Mouse (Mus musculus) midbrain, embryonic 11.5 days (tissue): ENCODE data around the gene Gm45837. TPM values are rescaled to one million over a fixed set of nuclear protein-coding genes. Genes with fewer than 3 reads are reported as not detected.

Source experiments
- ATAC-seq: fragments of 200-750 bp; cut with Nextera tagmentation; 2 replicates; pipeline ENCODE4 v1.8.0; 2017; ENCODE audit warnings: moderate TSS enrichment, moderate library complexity; ENCODE audit not compliant: low FRiP score
- DNase-seq: peaks from one replicate; pipeline ENCODE4 v3.0.0; 2015; ENCODE audit warnings: low spot score; ENCODE audit errors: missing footprints
- H3K27ac ChIP-seq: fragments of 300-500 bp; sonication (generic); 2 replicates; pipeline ENCODE4 v1.5.1; 2014; ENCODE audit warnings: low read depth, low read length
- H3K27me3 ChIP-seq: fragments of 300-500 bp; sonication (generic); 2 replicates; pipeline ENCODE4 v1.6.1; 2014; ENCODE audit warnings: mild to moderate bottlenecking, low read length, moderate library complexity, mixed read lengths; ENCODE audit not compliant: control insufficient read depth, insufficient read depth
- H3K36me3 ChIP-seq: fragments of 300-500 bp; sonication (generic); 2 replicates; pipeline ENCODE4 v1.6.1; 2014; ENCODE audit warnings: mild to moderate bottlenecking, low read length, moderate library complexity, mixed read lengths; ENCODE audit not compliant: control insufficient read depth, insufficient read depth
- H3K4me1 ChIP-seq: fragments of 300-500 bp; sonication (generic); 2 replicates; pipeline ENCODE4 v1.6.1; 2014; ENCODE audit warnings: low read length; ENCODE audit not compliant: control insufficient read depth, insufficient read depth
- H3K4me2 ChIP-seq: fragments of 300-500 bp; sonication (generic); 2 replicates; pipeline ENCODE4 v1.6.1; 2014; ENCODE audit warnings: mild to moderate bottlenecking, moderate library complexity
- H3K4me3 ChIP-seq: fragments of 300-500 bp; sonication (generic); 2 replicates; pipeline ENCODE4 v1.5.1; 2014; ENCODE audit warnings: low read depth, low read length
- H3K9ac ChIP-seq: fragments of 300-500 bp; sonication (generic); 2 replicates; pipeline ENCODE4 v1.6.1; 2014; ENCODE audit warnings: low read length
- H3K9me3 ChIP-seq: fragments of 300-500 bp; sonication (generic); 2 replicates; pipeline ENCODE4 v1.6.1; 2016; ENCODE audit warnings: low read length; ENCODE audit not compliant: control insufficient read depth
- WGBS: fragments of 180-500 bp; shearing (Covaris S2); extraction: QIAGEN DNeasy Blood & Tissue Kit; methylation state at CpG from one replicate; pipeline ENCODE4 v1.1.7; 2014; 5-methylcytosine and 5-hydroxymethylcytosine counted together
- polyA plus RNA-seq: library from polyadenylated mRNA; unstranded; fragments of >200 nt; fragmentation: Nextera tagmentation; extraction: Ambion mirVana; gene quantifications from 2 replicates; pipeline ENCODE4 v1.2.1, GENCODE M21; 2014

Gm45837 gene
- polyA plus RNA-seq, 1 experiment from 2014 or later: not detected

GRCm38 (mm10) chr7:101385331-101385733 lies 25.4 kb upstream of the Gm45837 start:
- Histone ChIP-seq H3K9me3 (no peaks in the 10 kb centered on the region), H3K36me3 (no peaks in the 10 kb centered on the region), H3K27me3 (no peaks in the 10 kb centered on the region), H3K9ac (no peak overlapping the region), H3K4me1 (peaks cover 5% of the 10 kb centered on the region; the same call in 1 of the 2 replicates), H3K4me2 (no peak overlapping the region), H3K4me3 (no peak overlapping the region), H3K27ac (no peak overlapping the region)
- WGBS: 52% methylated on average over 6 of the region's 6 CpGs
- ATAC-seq: no peak
- peak; percentile 72 for DNase-seq

GRCm38 (mm10) chr7:101385866-101386452 lies 24.7 kb upstream of the Gm45837 start:
- Histone ChIP-seq H3K9ac (no peak overlapping the region), H3K4me3 (no peak overlapping the region), H3K36me3 (no peaks in the 10 kb centered on the region), H3K4me2 (no peak overlapping the region), H3K4me1 (peaks cover 5% of the 10 kb centered on the region; the same call in 1 of the 2 replicates), H3K27ac (no peak overlapping the region), H3K9me3 (no peaks in the 10 kb centered on the region), H3K27me3 (no peaks in the 10 kb centered on the region)
- DNase-seq (peak; percentile 81), ATAC-seq (no peak)
- 79% methylated on average over 6 of the region's 10 CpGs for WGBS

- H3K27ac ChIP-seq: no peak overlapping the region
- no peak for ATAC-seq
These were observed 21.4 kb upstream of the Gm45837 start for GRCm38 (mm10) chr7:101389256-101389655.

GRCm38 (mm10) chr7:101391909-101392479 lies 18.7 kb upstream of the Gm45837 start:
- peaks cover 10% of the 10 kb centered on the region for H3K4me1 ChIP-seq
- WGBS: 78% methylated on average over 4 of the region's 4 CpGs
- no peak overlapping the region for H3K4me3 ChIP-seq
- H3K27ac ChIP-seq: no peak overlapping the region
- H3K27me3 ChIP-seq: no peaks in the 10 kb centered on the region; the same call in 1 of the 2 replicates
- DNase-seq (no peak), ATAC-seq (no peak)
- no peak overlapping the region for H3K9ac ChIP-seq
- H3K36me3 ChIP-seq: no peaks in the 10 kb centered on the region
- no peak overlapping the region for H3K4me2 ChIP-seq
- no peaks in the 10 kb centered on the region for H3K9me3 ChIP-seq

More at GRCm38 (mm10) chr7:101389256-101389655, 21.4 kb upstream of the Gm45837 start:
- no peaks in the 10 kb centered on the region for H3K9me3 ChIP-seq
- H3K9ac ChIP-seq: no peak overlapping the region
- no peaks in the 10 kb centered on the region for H3K27me3 ChIP-seq
- DNase-seq: no peak
- H3K4me1 ChIP-seq: peaks cover 14% of the 10 kb centered on the region
- WGBS: 86% methylated on average over 6 of the region's 6 CpGs
- no peaks in the 10 kb centered on the region for H3K36me3 ChIP-seq
- no peak overlapping the region for H3K4me3 ChIP-seq
- H3K4me2 ChIP-seq: no peak overlapping the region

- no peak for ATAC-seq
- DNase-seq: no peak
- Histone ChIP-seq H3K9ac (no peak overlapping the region), H3K9me3 (no peaks in the 10 kb centered on the region), H3K27me3 (no peaks in the 10 kb centered on the region; the same call in 1 of the 2 replicates), H3K4me3 (no peak overlapping the region), H3K27ac (no peak overlapping the region), H3K4me2 (no peak overlapping the region), H3K4me1 (peaks cover 10% of the 10 kb centered on the region), H3K36me3 (no peaks in the 10 kb centered on the region)
- WGBS: 67% methylated on average over 4 of the region's 4 CpGs
These were observed 17.7 kb upstream of the Gm45837 start for GRCm38 (mm10) chr7:101393015-101393414.

- no peaks in the 10 kb centered on the region for H3K36me3 ChIP-seq
- no peak overlapping the region for H3K27ac ChIP-seq
- H3K4me3 ChIP-seq: no peak overlapping the region
- H3K9ac ChIP-seq: peak overlapping the region; percentile 30; the same call in 1 of the 2 replicates
- WGBS: 39% methylated on average over 8 of the region's 8 CpGs
- peak; percentile 84 for DNase-seq
- peaks cover 10% of the 10 kb centered on the region for H3K4me1 ChIP-seq
- no peaks in the 10 kb centered on the region for H3K9me3 ChIP-seq
- ATAC-seq: peak; percentile 66; the same call in 1 of the 2 replicates
- H3K4me2 ChIP-seq: 0 out of 2 replicates have a peak overlapping the region, but pooled peaks have one; percentile 3
- no peaks in the 10 kb centered on the region; the same call in 1 of the 2 replicates for H3K27me3 ChIP-seq
These were observed 16.8 kb upstream of the Gm45837 start for GRCm38 (mm10) chr7:101393694-101394504.

GRCm38 (mm10) chr7:101394569-101394968 lies 16.1 kb upstream of the Gm45837 start:
- 65% methylated on average over 3 of the region's 3 CpGs for WGBS
- Histone ChIP-seq H3K27ac (no peak overlapping the region), H3K4me1 (peaks cover 10% of the 10 kb centered on the region), H3K9ac (peak overlapping the region; percentile 30; the same call in 1 of the 2 replicates), H3K27me3 (no peaks in the 10 kb centered on the region; the same call in 1 of the 2 replicates), H3K4me3 (no peak overlapping the region), H3K9me3 (no peaks in the 10 kb centered on the region), H3K36me3 (no peaks in the 10 kb centered on the region), H3K4me2 (0 out of 2 replicates have a peak overlapping the region, but pooled peaks have one; percentile 3)
- ATAC-seq (no peak), DNase-seq (peak; percentile 82)

- H3K4me3 ChIP-seq: no peak overlapping the region
- peaks cover 10% of the 10 kb centered on the region for H3K4me1 ChIP-seq
- WGBS: 91% methylated on average over 2 of the region's 2 CpGs
- ATAC-seq: no peak
- no peaks in the 10 kb centered on the region for H3K36me3 ChIP-seq
- H3K27me3 ChIP-seq: no peaks in the 10 kb centered on the region; the same call in 1 of the 2 replicates
- H3K9ac ChIP-seq: no peak overlapping the region
- H3K4me2 ChIP-seq: no peak overlapping the region
- peak; percentile 28 for DNase-seq
- H3K27ac ChIP-seq: no peak overlapping the region
- H3K9me3 ChIP-seq: no peaks in the 10 kb centered on the region
These were observed 15.2 kb upstream of the Gm45837 start for GRCm38 (mm10) chr7:101395471-101395870.
